Mouse (Mus musculus): Measurements from ENCODE around the gene Mrpl53. TPM values are rescaled to one million over a fixed set of nuclear protein-coding genes. Genes with fewer than 3 reads are reported as not detected.

The Mrpl53 gene
- polyA plus RNA-seq, 1 experiment from 2014 or later, result 134 TPM

- H3K4me3 ChIP-seq (ENCODE audit: low read length), result no peak overlapping the region
- no peak overlapping the region for H3K4me2 ChIP-seq (ENCODE audit: low read depth, low read length)
- H3K9ac ChIP-seq (ENCODE audit: low read depth, low read length), result no peak overlapping the region
- H3K27ac ChIP-seq (ENCODE audit: low read length), result no peak overlapping the region
- H3K4me1 ChIP-seq (ENCODE audit: control insufficient read depth, insufficient read depth, low read length), result peaks cover 27% of the 10 kb centered on the region
- no peaks in the 10 kb centered on the region for H3K9me3 ChIP-seq (ENCODE audit: control insufficient read depth, low read length)
- 74% methylated on average over 4 of the region's 4 CpGs for WGBS
- H3K27me3 ChIP-seq (replicated peaks; ENCODE audit: control insufficient read depth, insufficient read depth, low read length), result no peaks in the 10 kb centered on the region
- no peaks in the 10 kb centered on the region for H3K36me3 ChIP-seq (ENCODE audit: control insufficient read depth, insufficient read depth, low read length)
- ATAC-seq, result no peak
Measured at GRCm38 (mm10) chr6:83104158-83104557, 4.7 kb upstream of the Mrpl53 start.

- 0 out of 2 replicates have a peak overlapping the region, but pooled peaks have one; percentile 97 for H3K9ac ChIP-seq (ENCODE audit: low read depth, low read length)
Measured at GRCm38 (mm10) chr6:83107566-83108400, 1.1 kb upstream of the Mrpl53 start.

GRCm38 (mm10) chr6:83111510-83112136 lies 2.8 kb downstream of the Mrpl53 start:
- no peak for ATAC-seq

More at GRCm38 (mm10) chr6:83107566-83108400, 1.1 kb upstream of the Mrpl53 start:
- no peaks in the 10 kb centered on the region for H3K9me3 ChIP-seq (ENCODE audit: control insufficient read depth, low read length)
- H3K4me1 ChIP-seq (ENCODE audit: control insufficient read depth, insufficient read depth, low read length), result peaks cover 25% of the 10 kb centered on the region
- H3K27ac ChIP-seq (ENCODE audit: low read length), result no peak overlapping the region
- WGBS, result 38% methylated on average over 13 of the region's 13 CpGs
- H3K4me3 ChIP-seq (ENCODE audit: low read length), result peak overlapping the region; percentile 95
- H3K27me3 ChIP-seq (replicated peaks; ENCODE audit: control insufficient read depth, insufficient read depth, low read length), result no peaks in the 10 kb centered on the region
- H3K4me2 ChIP-seq (ENCODE audit: low read depth, low read length), result peak overlapping the region; percentile 78
- ATAC-seq, result peak; percentile 7; the same call in 1 of the 2 replicates
- no peaks in the 10 kb centered on the region for H3K36me3 ChIP-seq (ENCODE audit: control insufficient read depth, insufficient read depth, low read length)

GRCm38 (mm10) chr6:83115011-83115671 lies 6.3 kb downstream of the Mrpl53 start, which contains the start of gene Mogs:
Gene Mogs (plus strand): TSS chr6:83115496.
- Histone ChIP-seq H3K27ac (ENCODE audit: low read length) (peak within 1 kb of the TSS; percentile 87), H3K4me2 (ENCODE audit: low read depth, low read length) (peak within 1 kb of the TSS; percentile 88), H3K4me3 (ENCODE audit: low read length) (peak within 1 kb of the TSS; percentile 85), H3K4me1 (ENCODE audit: control insufficient read depth, insufficient read depth, low read length) (peaks cover 21% of the 10 kb centered on the region), H3K9ac (ENCODE audit: low read depth, low read length) (peak within 1 kb of the TSS; percentile 92), H3K36me3 (ENCODE audit: control insufficient read depth, insufficient read depth, low read length) (no peaks in the 10 kb centered on the region; the same call in 1 of the 2 replicates), H3K9me3 (ENCODE audit: control insufficient read depth, low read length) (no peaks in the 10 kb centered on the region), H3K27me3 (replicated peaks; ENCODE audit: control insufficient read depth, insufficient read depth, low read length) (no peaks in the 10 kb centered on the region)
- WGBS, result 1% methylated on average over 44 of the region's 58 CpGs
- peak; percentile 92 for ATAC-seq

More at GRCm38 (mm10) chr6:83111510-83112136, 2.8 kb downstream of the Mrpl53 start:
- Histone ChIP-seq H3K27ac (ENCODE audit: low read length) (no peak overlapping the region), H3K9me3 (ENCODE audit: control insufficient read depth, low read length) (no peaks in the 10 kb centered on the region), H3K27me3 (replicated peaks; ENCODE audit: control insufficient read depth, insufficient read depth, low read length) (no peaks in the 10 kb centered on the region), H3K4me2 (ENCODE audit: low read depth, low read length) (no peak overlapping the region), H3K4me3 (ENCODE audit: low read length) (no peak overlapping the region), H3K4me1 (ENCODE audit: control insufficient read depth, insufficient read depth, low read length) (peaks cover 29% of the 10 kb centered on the region), H3K9ac (ENCODE audit: low read depth, low read length) (no peak overlapping the region), H3K36me3 (ENCODE audit: control insufficient read depth, insufficient read depth, low read length) (no peaks in the 10 kb centered on the region)
- WGBS, result 93% methylated on average over 4 of the region's 4 CpGs

- Histone ChIP-seq H3K9me3 (ENCODE audit: control insufficient read depth, low read length) (no peaks in the 10 kb centered on the region), H3K4me2 (ENCODE audit: low read depth, low read length) (peak overlapping the region; percentile 88), H3K27ac (ENCODE audit: low read length) (peak overlapping the region; percentile 72), H3K36me3 (ENCODE audit: control insufficient read depth, insufficient read depth, low read length) (no peaks in the 10 kb centered on the region; the same call in 1 of the 2 replicates), H3K27me3 (replicated peaks; ENCODE audit: control insufficient read depth, insufficient read depth, low read length) (no peaks in the 10 kb centered on the region), H3K4me3 (ENCODE audit: low read length) (peak overlapping the region; percentile 85), H3K4me1 (ENCODE audit: control insufficient read depth, insufficient read depth, low read length) (peaks cover 25% of the 10 kb centered on the region), H3K9ac (ENCODE audit: low read depth, low read length) (peak overlapping the region; percentile 92)
- WGBS, result under 1% methylated on average over 46 of the region's 48 CpGs
- peak; percentile 70 for ATAC-seq
Measured at GRCm38 (mm10) chr6:83115682-83116372, 7.0 kb downstream of the Mrpl53 start.

GRCm38 (mm10) chr6:83116373-83117164 lies 7.7 kb downstream of the Mrpl53 start:
- WGBS, result 71% methylated on average over 11 of the region's 11 CpGs

GRCm38 (mm10) chr6:83117165-83117438 lies 8.3 kb downstream of the Mrpl53 start:
- H3K9ac ChIP-seq (ENCODE audit: low read depth, low read length), result no peak overlapping the region
- H3K36me3 ChIP-seq (ENCODE audit: control insufficient read depth, insufficient read depth, low read length), result no peaks in the 10 kb centered on the region; the same call in 1 of the 2 replicates
- WGBS, result 86% methylated on average over 4 of the region's 4 CpGs
- no peak overlapping the region for H3K4me3 ChIP-seq (ENCODE audit: low read length)
- no peak overlapping the region for H3K4me2 ChIP-seq (ENCODE audit: low read depth, low read length)
- H3K9me3 ChIP-seq (ENCODE audit: control insufficient read depth, low read length), result no peaks in the 10 kb centered on the region
- ATAC-seq, result no peak
- no peaks in the 10 kb centered on the region for H3K27me3 ChIP-seq (replicated peaks; ENCODE audit: control insufficient read depth, insufficient read depth, low read length)
- H3K4me1 ChIP-seq (ENCODE audit: control insufficient read depth, insufficient read depth, low read length), result peaks cover 26% of the 10 kb centered on the region
- H3K27ac ChIP-seq (ENCODE audit: low read length), result no peak overlapping the region

More at GRCm38 (mm10) chr6:83116373-83117164, 7.7 kb downstream of the Mrpl53 start:
- Histone ChIP-seq H3K27me3 (replicated peaks; ENCODE audit: control insufficient read depth, insufficient read depth, low read length) (no peaks in the 10 kb centered on the region), H3K4me2 (ENCODE audit: low read depth, low read length) (peak overlapping the region; percentile 88), H3K27ac (ENCODE audit: low read length) (peak overlapping the region; percentile 72), H3K9me3 (ENCODE audit: control insufficient read depth, low read length) (no peaks in the 10 kb centered on the region), H3K36me3 (ENCODE audit: control insufficient read depth, insufficient read depth, low read length) (no peaks in the 10 kb centered on the region; the same call in 1 of the 2 replicates), H3K4me3 (ENCODE audit: low read length) (peak overlapping the region; percentile 85), H3K9ac (ENCODE audit: low read depth, low read length) (peak overlapping the region; percentile 92), H3K4me1 (ENCODE audit: control insufficient read depth, insufficient read depth, low read length) (peaks cover 25% of the 10 kb centered on the region)
- no peak for ATAC-seq

- Histone ChIP-seq H3K9me3 (ENCODE audit: control insufficient read depth, low read length) (no peaks in the 10 kb centered on the region), H3K4me2 (ENCODE audit: low read depth, low read length) (no peak overlapping the region), H3K36me3 (ENCODE audit: control insufficient read depth, insufficient read depth, low read length) (no peaks in the 10 kb centered on the region; the same call in 1 of the 2 replicates), H3K27ac (ENCODE audit: low read length) (no peak overlapping the region), H3K4me1 (ENCODE audit: control insufficient read depth, insufficient read depth, low read length) (peaks cover 31% of the 10 kb centered on the region), H3K9ac (ENCODE audit: low read depth, low read length) (no peak overlapping the region), H3K4me3 (ENCODE audit: low read length) (no peak overlapping the region), H3K27me3 (replicated peaks; ENCODE audit: control insufficient read depth, insufficient read depth, low read length) (no peaks in the 10 kb centered on the region)
- ATAC-seq, result no peak
- 87% methylated on average over 13 of the region's 13 CpGs for WGBS
Measured at GRCm38 (mm10) chr6:83117616-83118015, 8.8 kb downstream of the Mrpl53 start.

Measured in intestine, embryonic 16.5 days (tissue).